In genomic region chr12:77000705-77001284, GRCm38 (mm10) we compare ENCODE assay signal across 8 mouse cellular contexts. TPM values are rescaled to one million over a fixed set of nuclear protein-coding genes. Genes with fewer than 3 reads are reported as not detected.
DNase-seq lines count a peak whose midpoint lies in the region; ATAC-seq and TF ChIP-seq lines count a peak whose summit lies in the region.

No protein-coding gene starts in this region.

- peak; percentile 51; the same call in 1 of the 2 replicates for ATAC-seq in embryonic facial prominence, embryonic 15.5 days (ENCODE audit: insufficient number of reproducible peaks, low FRiP score, low TSS enrichment, low read depth)
- ATAC-seq in hindbrain, embryonic 16.5 days, result peak; percentile 73
- ATAC-seq in liver, postnatal 0 days, result no peak; the same call in 1 of the 2 replicates
- ATAC-seq in neural tube, embryonic 14.5 days (ENCODE audit: low read depth), result peak; percentile 82
- ATAC-seq in megakaryocyte, adult 5-6 weeks (ENCODE audit: poor library complexity, severe bottlenecking), result no peak
- no peak for ATAC-seq in megakaryocyte-erythroid progenitor cell, adult 5-6 weeks (replicated peaks; ENCODE audit: low FRiP score, low TSS enrichment, poor library complexity, severe bottlenecking)

- H3K27me3 ChIP-seq in embryonic facial prominence, embryonic 15.5 days, result no peaks in the 10 kb centered on the region
- H3K27me3 ChIP-seq in hindbrain, embryonic 16.5 days (replicated peaks; ENCODE audit: control insufficient read depth, insufficient read depth, low read length), result peaks cover 2% of the 10 kb centered on the region; the same call in 1 of the 2 replicates
- H3K27me3 ChIP-seq in liver, postnatal 0 days (ENCODE audit: insufficient read depth, low read length), result no peaks in the 10 kb centered on the region
- H3K27me3 ChIP-seq in neural tube, embryonic 14.5 days (ENCODE audit: control insufficient read depth, insufficient read depth, low read length), result no peaks in the 10 kb centered on the region

- no peak for TF ChIP-seq EP300 in liver, postnatal 0 days (IDR thresholded peaks at IDR 0.05; ENCODE audit: low read depth)

- peak; percentile 41 for DNase-seq in urinary bladder, postnatal 14 days (ENCODE audit: low spot score)
- no peak for DNase-seq in urinary bladder, adult 18-20 months (ENCODE audit: low spot score in 2 of 2)
- DNase-seq in liver, postnatal 0 days, result peak; percentile 40

- peak; percentile 51 for TF ChIP-seq CTCF in liver, postnatal 0 days (IDR thresholded peaks at IDR 0.05; ENCODE audit: low read depth)

- no peak overlapping the region for H3K27ac ChIP-seq in embryonic facial prominence, embryonic 15.5 days (replicated peaks)
- no peak overlapping the region for H3K27ac ChIP-seq in hindbrain, embryonic 16.5 days (ENCODE audit: low read depth, low read length)
- no peak overlapping the region for H3K27ac ChIP-seq in liver, postnatal 0 days (ENCODE audit: low read depth)
- H3K27ac ChIP-seq in neural tube, embryonic 14.5 days (ENCODE audit: low read depth, low read length), result no peak overlapping the region

- H3K36me3 ChIP-seq in embryonic facial prominence, embryonic 15.5 days, result no peaks in the 10 kb centered on the region
- H3K36me3 ChIP-seq in hindbrain, embryonic 16.5 days (ENCODE audit: control insufficient read depth, insufficient read depth, low read length), result no peaks in the 10 kb centered on the region
- no peaks in the 10 kb centered on the region for H3K36me3 ChIP-seq in liver, postnatal 0 days (replicated peaks; ENCODE audit: insufficient read depth, low read length)
- no peaks in the 10 kb centered on the region for H3K36me3 ChIP-seq in neural tube, embryonic 14.5 days (ENCODE audit: control insufficient read depth, insufficient read depth, low read length)

- no peak overlapping the region for H3K4me3 ChIP-seq in embryonic facial prominence, embryonic 15.5 days (replicated peaks)
- no peak overlapping the region for H3K4me3 ChIP-seq in hindbrain, embryonic 16.5 days (ENCODE audit: low read length)
- H3K4me3 ChIP-seq in liver, postnatal 0 days (ENCODE audit: low read depth, low read length), result no peak overlapping the region
- H3K4me3 ChIP-seq in neural tube, embryonic 14.5 days (ENCODE audit: low read depth, low read length), result no peak overlapping the region

- no peak overlapping the region for H3K9ac ChIP-seq in embryonic facial prominence, embryonic 15.5 days
- H3K9ac ChIP-seq in hindbrain, embryonic 16.5 days (ENCODE audit: low read depth, low read length), result no peak overlapping the region
- H3K9ac ChIP-seq in liver, postnatal 0 days (replicated peaks), result no peak overlapping the region
- H3K9ac ChIP-seq in neural tube, embryonic 14.5 days (replicated peaks; ENCODE audit: low read depth, low read length), result no peak overlapping the region

- H3K4me1 ChIP-seq in embryonic facial prominence, embryonic 15.5 days, result peaks cover 11% of the 10 kb centered on the region; the same call in 1 of the 2 replicates
- H3K4me1 ChIP-seq in hindbrain, embryonic 16.5 days (ENCODE audit: control insufficient read depth, insufficient read depth, low read depth, low read length), result peaks cover 13% of the 10 kb centered on the region
- H3K4me1 ChIP-seq in liver, postnatal 0 days (ENCODE audit: insufficient read depth), result no peaks in the 10 kb centered on the region
- peaks cover 6% of the 10 kb centered on the region; the same call in 1 of the 2 replicates for H3K4me1 ChIP-seq in neural tube, embryonic 14.5 days (ENCODE audit: control insufficient read depth, insufficient read depth, low read length)

- WGBS in embryonic facial prominence, embryonic 15.5 days, result 5% methylated on average over 6 of the region's 6 CpGs
- WGBS in hindbrain, embryonic 16.5 days, result 5% methylated on average over 6 of the region's 6 CpGs
- 34% methylated on average over 6 of the region's 6 CpGs for WGBS in liver, postnatal 0 days (ENCODE audit: insufficient replicate concordance)
- WGBS in neural tube, embryonic 14.5 days, result 8% methylated on average over 6 of the region's 6 CpGs

- no peak overlapping the region for H3K4me2 ChIP-seq in embryonic facial prominence, embryonic 15.5 days (replicated peaks)
- H3K4me2 ChIP-seq in hindbrain, embryonic 16.5 days (ENCODE audit: low read length), result no peak overlapping the region
- H3K4me2 ChIP-seq in liver, postnatal 0 days (ENCODE audit: low read depth, low read length), result no peak overlapping the region
- no peak overlapping the region for H3K4me2 ChIP-seq in neural tube, embryonic 14.5 days (ENCODE audit: low read depth, low read length)

- H3K9me3 ChIP-seq in embryonic facial prominence, embryonic 15.5 days (replicated peaks), result no peaks in the 10 kb centered on the region
- no peaks in the 10 kb centered on the region for H3K9me3 ChIP-seq in hindbrain, embryonic 16.5 days (ENCODE audit: control insufficient read depth, low read length)
- H3K9me3 ChIP-seq in liver, postnatal 0 days (ENCODE audit: low read length), result no peaks in the 10 kb centered on the region
- no peaks in the 10 kb centered on the region for H3K9me3 ChIP-seq in neural tube, embryonic 14.5 days (ENCODE audit: control insufficient read depth, low read length)

RNA-seq across cellular contexts. Expression of gene Max, which starts 38.8 kb away (rescaled TPM):
- polyA plus RNA-seq in embryonic facial prominence, embryonic 15.5 days (2015; fragmentation: Nextera tagmentation; extraction: Ambion mirVana), result 16.5 and 17.3 TPM in 2 replicates
- polyA plus RNA-seq in hindbrain, embryonic 16.5 days (2015; fragmentation: Nextera tagmentation; extraction: Ambion mirVana), result 16.4 and 17.0 TPM in 2 replicates
- 6.3 and 7.1 TPM in 2 replicates for polyA plus RNA-seq in liver, postnatal 0 days (2015; fragmentation: Nextera tagmentation; extraction: Ambion mirVana)
- 27.2 and 64.9 TPM in 2 replicates for polyA plus RNA-seq in neural tube, embryonic 14.5 days (2014; fragmentation: Nextera tagmentation; extraction: Ambion mirVana)
- 130 and 142 TPM in 2 replicates for total RNA-seq in megakaryocyte, adult 5-6 weeks (2015)
- 125 and 175 TPM in 2 replicates for total RNA-seq in megakaryocyte, adult 5-6 weeks (2017)
- total RNA-seq in megakaryocyte-erythroid progenitor cell, adult 5-6 weeks (2014; fragmentation: Nextera tagmentation), result 108 and 111 TPM in 2 replicates
- 91.3 and 139 TPM in 2 replicates for total RNA-seq in megakaryocyte-erythroid progenitor cell, adult 5-6 weeks (2017)

Comparison
In these comparisons a context has a peak if more than half of its experiments do, and no peak if none do; other contexts are left out.
1. DNase-seq: peak in urinary bladder, postnatal 14 days (single experiment) and liver, postnatal 0 days (single experiment); none in urinary bladder, adult 18-20 months (0 of 2).
2. ATAC-seq: peak in embryonic facial prominence, embryonic 15.5 days (single experiment), hindbrain, embryonic 16.5 days (single experiment) and neural tube, embryonic 14.5 days (single experiment); none in liver, postnatal 0 days (single experiment), megakaryocyte, adult 5-6 weeks (single experiment) and megakaryocyte-erythroid progenitor cell, adult 5-6 weeks (single experiment).